Mouse (Mus musculus) myocyte (in vitro differentiated cells): ENCODE results near the gene Zfp938. TPM values are rescaled to one million over a fixed set of nuclear protein-coding genes. Genes with fewer than 3 reads are reported as not detected.

Source experiments
- polyA plus RNA-seq: library from polyadenylated mRNA; unstranded; fragments of >200 nt; fragmentation: generic; extraction: Trizol; gene quantifications from one replicate; pipeline ENCODE4 v1.2.1, GENCODE M21; 2012; ENCODE audit warnings: missing spikeins

Zfp938 gene
- polyA plus RNA-seq, 1 experiment: 4.9 TPM

Other genes starting within 250 kb of the Zfp938 start
- 0.86 TPM for gene Zfp873, start 193.2 kb downstream of the Zfp938 start, polyA plus RNA-seq
- gene BC024063, start 157.9 kb downstream of the Zfp938 start, polyA plus RNA-seq: 0.77 TPM
- 0.64 TPM for gene AU041133, start 113.3 kb downstream of the Zfp938 start, polyA plus RNA-seq
- not detected for gene 4932415D10Rik, start 75.3 kb upstream of the Zfp938 start, polyA plus RNA-seq
- 4.2 TPM for gene Gm4924, start 113.0 kb upstream of the Zfp938 start, polyA plus RNA-seq